Comparison of ENCODE assay signal across 12 mouse cellular contexts in the genomic region with DNA sequence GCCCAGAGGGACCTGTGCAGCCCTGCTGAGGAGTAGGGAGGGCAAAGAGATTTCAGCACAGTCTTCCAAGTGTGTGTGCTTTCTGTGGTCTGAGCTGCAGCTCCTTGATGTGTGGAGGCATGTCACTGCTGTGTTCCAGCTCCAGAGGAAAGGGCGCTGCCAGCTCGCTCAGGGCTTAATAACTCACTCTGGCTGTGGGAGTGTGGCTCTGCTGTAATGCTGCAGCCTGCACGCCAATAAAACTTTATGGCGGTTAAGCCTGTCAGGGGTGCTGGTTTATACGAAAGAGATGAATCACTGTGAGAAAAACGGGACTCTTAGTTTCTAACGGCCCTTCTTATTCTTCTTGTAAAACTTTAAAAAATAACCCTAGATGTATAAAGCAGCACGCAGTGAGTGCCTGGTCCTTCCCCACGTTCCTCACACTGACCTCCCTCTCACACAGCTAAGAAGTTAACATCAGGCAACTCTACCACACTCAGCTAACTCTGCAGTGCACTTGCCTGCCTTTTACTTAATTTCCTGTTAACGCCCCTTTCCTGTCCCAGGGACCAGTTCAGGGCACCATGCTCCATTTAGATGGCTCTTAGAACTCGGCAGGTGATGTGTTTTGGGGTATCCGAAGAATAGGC. TPM values are rescaled to one million over a fixed set of nuclear protein-coding genes. Genes with fewer than 3 reads are reported as not detected.
DNase-seq lines count a peak whose midpoint lies in the region; ATAC-seq lines count a peak whose summit lies in the region.
"Had no signal": no experiment of that assay in that cellular context is flagged by ENCODE, and none has a peak within 500 bp of the region (broad histone marks: within the 10 kb centered on the region; RNA-seq: fewer than 3 reads in every experiment).

No protein-coding gene starts in this region.

- H3K36me3 ChIP-seq in hindbrain, embryonic 10.5 days: no peaks in the 10 kb centered on the region
- no peaks in the 10 kb centered on the region for H3K36me3 ChIP-seq in hindbrain, embryonic 16.5 days (ENCODE audit: control insufficient read depth, insufficient read depth, low read length)
- H3K36me3 ChIP-seq in intestine, embryonic 16.5 days (ENCODE audit: control insufficient read depth, insufficient read depth, low read length): no peaks in the 10 kb centered on the region
- no peaks in the 10 kb centered on the region for H3K36me3 ChIP-seq in stomach, embryonic 16.5 days (ENCODE audit: control insufficient read depth, insufficient read depth, low read length)
- H3K36me3 ChIP-seq: heart, embryonic 13.5 days; liver, embryonic 13.5 days had no signal

- H3K9me3 ChIP-seq in hindbrain, embryonic 10.5 days: no peaks in the 10 kb centered on the region
- no peaks in the 10 kb centered on the region for H3K9me3 ChIP-seq in hindbrain, embryonic 16.5 days (ENCODE audit: control insufficient read depth, low read length)
- no peaks in the 10 kb centered on the region for H3K9me3 ChIP-seq in intestine, embryonic 16.5 days (ENCODE audit: control insufficient read depth, low read length)
- no peaks in the 10 kb centered on the region for H3K9me3 ChIP-seq in stomach, embryonic 16.5 days (replicated peaks; ENCODE audit: control insufficient read depth, low read length)
- H3K9me3 ChIP-seq: heart, embryonic 13.5 days; liver, embryonic 13.5 days had no signal

- H3K4me3 ChIP-seq in hindbrain, embryonic 10.5 days: no peak overlapping the region
- no peak overlapping the region for H3K4me3 ChIP-seq in hindbrain, embryonic 16.5 days (ENCODE audit: low read length)
- H3K4me3 ChIP-seq in intestine, embryonic 16.5 days (ENCODE audit: low read length): no peak overlapping the region
- H3K4me3 ChIP-seq in stomach, embryonic 16.5 days (replicated peaks; ENCODE audit: low read length): no peak overlapping the region
- H3K4me3 ChIP-seq: heart, embryonic 13.5 days; liver, embryonic 13.5 days had no signal

- no peak for ATAC-seq in hindbrain, embryonic 16.5 days
- ATAC-seq in intestine, embryonic 16.5 days: peak; percentile 67
- no peak for ATAC-seq in stomach, embryonic 16.5 days (ENCODE audit: insufficient read depth, low FRiP score)
- ATAC-seq: CD4-positive, CD25-positive, alpha-beta regulatory T cell, adult 4 months had no signal

- WGBS in hindbrain, embryonic 10.5 days: 75% methylated on average over 12 of the region's 12 CpGs
- 52% methylated on average over 12 of the region's 12 CpGs for WGBS in hindbrain, embryonic 16.5 days
- WGBS in intestine, embryonic 16.5 days: 35% methylated on average over 12 of the region's 12 CpGs
- WGBS in stomach, embryonic 16.5 days: 54% methylated on average over 12 of the region's 12 CpGs

- H3K27ac ChIP-seq in hindbrain, embryonic 10.5 days: peak overlapping the region; percentile 66
- no peak overlapping the region for H3K27ac ChIP-seq in hindbrain, embryonic 16.5 days (ENCODE audit: low read depth, low read length)
- H3K27ac ChIP-seq in intestine, embryonic 16.5 days (ENCODE audit: low read length): no peak overlapping the region
- peak overlapping the region; percentile 26; the same call in 1 of the 2 replicates for H3K27ac ChIP-seq in stomach, embryonic 16.5 days (ENCODE audit: low read length)
- H3K27ac ChIP-seq: heart, embryonic 13.5 days; liver, embryonic 13.5 days had no signal

- H3K9ac ChIP-seq in hindbrain, embryonic 16.5 days (ENCODE audit: low read depth, low read length): no peak overlapping the region; the same call in 1 of the 2 replicates
- H3K9ac ChIP-seq in intestine, embryonic 16.5 days (ENCODE audit: low read depth, low read length): no peak overlapping the region
- no peak overlapping the region for H3K9ac ChIP-seq in stomach, embryonic 16.5 days (ENCODE audit: low read length)
- H3K9ac ChIP-seq: heart, embryonic 13.5 days; liver, embryonic 13.5 days had no signal

- H3K4me2 ChIP-seq in hindbrain, embryonic 16.5 days (ENCODE audit: low read length): no peak overlapping the region
- no peak overlapping the region for H3K4me2 ChIP-seq in intestine, embryonic 16.5 days (ENCODE audit: low read depth, low read length)
- H3K4me2 ChIP-seq in stomach, embryonic 16.5 days (ENCODE audit: low read depth, low read length): no peak overlapping the region
- H3K4me2 ChIP-seq: heart, embryonic 13.5 days; liver, embryonic 13.5 days had no signal

- H3K27me3 ChIP-seq in hindbrain, embryonic 10.5 days (ENCODE audit: insufficient read depth, poor library complexity, severe bottlenecking): 0 out of 2 replicates have a peak, but pooled peaks cover 3% of the 10 kb centered on the region
- no peaks in the 10 kb centered on the region; the same call in 1 of the 2 replicates for H3K27me3 ChIP-seq in hindbrain, embryonic 16.5 days (replicated peaks; ENCODE audit: control insufficient read depth, insufficient read depth, low read length)
- H3K27me3 ChIP-seq in intestine, embryonic 16.5 days (replicated peaks; ENCODE audit: control insufficient read depth, insufficient read depth, low read length): no peaks in the 10 kb centered on the region
- H3K27me3 ChIP-seq in stomach, embryonic 16.5 days (ENCODE audit: control insufficient read depth, insufficient read depth, low read length): no peaks in the 10 kb centered on the region
- H3K27me3 ChIP-seq: heart, embryonic 13.5 days; liver, embryonic 13.5 days had no signal

- peaks cover 78% of the 10 kb centered on the region for H3K4me1 ChIP-seq in hindbrain, embryonic 10.5 days (replicated peaks)
- H3K4me1 ChIP-seq in hindbrain, embryonic 16.5 days (ENCODE audit: control insufficient read depth, insufficient read depth, low read depth, low read length): peaks cover 53% of the 10 kb centered on the region
- H3K4me1 ChIP-seq in intestine, embryonic 16.5 days (ENCODE audit: control insufficient read depth, insufficient read depth, low read length): peaks cover 20% of the 10 kb centered on the region
- H3K4me1 ChIP-seq in stomach, embryonic 16.5 days (ENCODE audit: control insufficient read depth, insufficient read depth, low read length): peaks cover 21% of the 10 kb centered on the region
- H3K4me1 ChIP-seq: heart, embryonic 13.5 days had no signal

- DNase-seq in hindbrain, embryonic 10.5 days (ENCODE audit: low spot score): no peak
- DNase-seq in right cerebral cortex, adult 2 months (ENCODE audit: low spot score in 2 of 2): peak; percentile 14 to 27
- DNase-seq in right cerebral cortex, postnatal 10 days (ENCODE audit: low spot score in 2 of 2): no peak
- DNase-seq in frontal cortex, adult 2 months (ENCODE audit: extremely low spot score in 1 of 2, low spot score in 1 of 2): no peak
- DNase-seq in left cerebral cortex, adult 8-10 months (ENCODE audit: low spot score in 2 of 2): no peak
- DNase-seq: cerebellum, adult 9-11 months; liver, embryonic 13.5 days had no signal

RNA-seq across cellular contexts. Expression of a gene that starts 20.9 kb away (rescaled TPM):
- 142 and 143 TPM in 2 replicates for polyA plus RNA-seq in hindbrain, embryonic 10.5 days (2016; fragmentation: Nextera tagmentation; extraction: Ambion mirVana)
- 108 and 115 TPM in 2 replicates for polyA plus RNA-seq in hindbrain, embryonic 16.5 days (2015; fragmentation: Nextera tagmentation; extraction: Ambion mirVana)
- polyA plus RNA-seq in intestine, embryonic 16.5 days (2015; fragmentation: Nextera tagmentation; extraction: Ambion mirVana): 79.9 and 82.8 TPM in 2 replicates
- polyA plus RNA-seq in stomach, embryonic 16.5 days (2015; fragmentation: Nextera tagmentation; extraction: Ambion mirVana): 90.5 and 102 TPM in 2 replicates
- 93.5 and 97.7 TPM in 2 replicates for polyA plus RNA-seq in frontal cortex, adult 2 months (2012; rRNA removed)
- total RNA-seq in left cerebral cortex, adult 8-10 months (2022): 10 to 100 TPM; 76.5 to 92.1 (median 83.0) TPM

RNA-seq across cellular contexts. Expression of a gene that starts 21.4 kb away (rescaled TPM):
- polyA plus RNA-seq in hindbrain, embryonic 10.5 days (2016; fragmentation: Nextera tagmentation; extraction: Ambion mirVana): 9.0 and 10.4 TPM in 2 replicates
- 5.0 and 6.0 TPM in 2 replicates for polyA plus RNA-seq in hindbrain, embryonic 16.5 days (2015; fragmentation: Nextera tagmentation; extraction: Ambion mirVana)
- polyA plus RNA-seq in intestine, embryonic 16.5 days (2015; fragmentation: Nextera tagmentation; extraction: Ambion mirVana): 6.9 TPM in 2 replicates
- polyA plus RNA-seq in stomach, embryonic 16.5 days (2015; fragmentation: Nextera tagmentation; extraction: Ambion mirVana): 7.3 and 7.6 TPM in 2 replicates
- polyA plus RNA-seq in frontal cortex, adult 2 months (2012; rRNA removed): 17.4 and 20.0 TPM in 2 replicates
- total RNA-seq in left cerebral cortex, adult 8-10 months (2022): 10 to 100 TPM in 2 of 4 experiments, 1 to 10 TPM in 2; 7.9 to 12.9 (median 10.2) TPM

Comparison
In these comparisons a context has a peak if more than half of its experiments do, and no peak if none do; other contexts are left out.
1. DNase-seq: peak in right cerebral cortex, adult 2 months (2 of 2); none in hindbrain, embryonic 10.5 days (single experiment), right cerebral cortex, postnatal 10 days (0 of 2), frontal cortex, adult 2 months (0 of 2) and left cerebral cortex, adult 8-10 months (0 of 2).
2. H3K27ac ChIP-seq: peak in hindbrain, embryonic 10.5 days (single experiment) and stomach, embryonic 16.5 days (single experiment); none in hindbrain, embryonic 16.5 days (single experiment) and intestine, embryonic 16.5 days (single experiment).